14 mouse cellular contexts compared by ENCODE assay signal in the genomic region with DNA sequence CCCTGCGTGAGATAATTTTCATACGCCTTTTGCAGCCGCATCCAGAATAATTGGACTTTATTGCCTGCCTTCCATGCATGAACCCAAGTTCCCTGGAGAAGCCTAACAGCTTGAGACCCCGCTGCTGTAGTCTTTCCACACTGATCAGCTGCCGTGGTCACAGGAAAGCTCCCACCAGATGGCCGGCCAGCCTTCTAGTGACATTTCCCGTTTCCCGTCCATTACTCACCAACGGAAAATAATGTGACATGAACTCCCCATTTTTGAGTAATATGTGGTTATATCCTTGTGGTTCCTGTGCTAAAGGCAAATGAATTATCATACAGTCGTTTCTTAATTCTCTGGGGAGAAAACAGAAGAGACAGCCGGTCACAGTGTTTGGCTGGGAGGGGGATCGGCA. TPM values are rescaled to one million over a fixed set of nuclear protein-coding genes. Genes with fewer than 3 reads are reported as not detected.
DNase-seq lines count a peak whose midpoint lies in the region; ATAC-seq lines count a peak whose summit lies in the region.
"Had no signal": no experiment of that assay in that cellular context is flagged by ENCODE, and none has a peak within 500 bp of the region (broad histone marks: within the 10 kb centered on the region; RNA-seq: fewer than 3 reads in every experiment).

No protein-coding gene starts in this region.

- ATAC-seq in midbrain, embryonic 11.5 days (ENCODE audit: low FRiP score), result no peak
- no peak for ATAC-seq in midbrain, embryonic 13.5 days
- ATAC-seq in kidney, embryonic 16.5 days (ENCODE audit: low FRiP score, low TSS enrichment), result no peak

- no peaks in the 10 kb centered on the region for H3K27me3 ChIP-seq in midbrain, embryonic 11.5 days (ENCODE audit: control insufficient read depth, insufficient read depth, low read length)
- H3K27me3 ChIP-seq in midbrain, embryonic 13.5 days, result no peaks in the 10 kb centered on the region
- peaks cover 39% of the 10 kb centered on the region for H3K27me3 ChIP-seq in kidney, embryonic 16.5 days (ENCODE audit: insufficient read depth, low read length)
- H3K27me3 ChIP-seq: embryonic facial prominence, embryonic 15.5 days had no signal

- 91% methylated on average over 12 of the region's 12 CpGs for WGBS in midbrain, embryonic 11.5 days
- WGBS in midbrain, embryonic 13.5 days, result 73% methylated on average over 12 of the region's 12 CpGs
- WGBS in kidney, embryonic 16.5 days, result 39% methylated on average over 12 of the region's 12 CpGs

- H3K4me3 ChIP-seq in midbrain, embryonic 11.5 days (ENCODE audit: low read depth, low read length), result no peak overlapping the region
- H3K4me3 ChIP-seq in midbrain, embryonic 13.5 days (replicated peaks), result no peak overlapping the region
- no peak overlapping the region for H3K4me3 ChIP-seq in kidney, embryonic 16.5 days (ENCODE audit: low read length)
- H3K4me3 ChIP-seq: embryonic facial prominence, embryonic 15.5 days; layer of hippocampus, adult 2 months had no signal

- H3K9ac ChIP-seq in midbrain, embryonic 11.5 days (ENCODE audit: low read length), result no peak overlapping the region
- H3K9ac ChIP-seq in midbrain, embryonic 13.5 days (replicated peaks), result no peak overlapping the region
- no peak overlapping the region for H3K9ac ChIP-seq in kidney, embryonic 16.5 days (replicated peaks; ENCODE audit: low read length)
- H3K9ac ChIP-seq: embryonic facial prominence, embryonic 15.5 days had no signal

- DNase-seq in cerebellum, postnatal 10 days, result peak; percentile 69 to 77
- DNase-seq in cerebellum, adult 9-10 months, result no peak
- DNase-seq in midbrain, embryonic 11.5 days (ENCODE audit: low spot score, missing footprints), result peak; percentile 61
- peak; percentile 42 for DNase-seq in retina, embryonic 14.5 days (ENCODE audit: low spot score)
- no peak for DNase-seq in layer of hippocampus, postnatal 10 days (ENCODE audit: low spot score in 2 of 2)
- no peak for DNase-seq in yolk sac, embryonic 10.5 days (ENCODE audit: low spot score)
- DNase-seq: cerebellum, postnatal 36 days; heart, postnatal 14 days; lung, adult 2 months had no signal

- H3K27ac ChIP-seq in midbrain, embryonic 11.5 days (ENCODE audit: low read depth, low read length), result no peak overlapping the region
- H3K27ac ChIP-seq in midbrain, embryonic 13.5 days, result no peak overlapping the region
- H3K27ac ChIP-seq in kidney, embryonic 16.5 days (ENCODE audit: low read length), result no peak overlapping the region
- H3K27ac ChIP-seq: embryonic facial prominence, embryonic 15.5 days; layer of hippocampus, adult 2 months had no signal

- H3K4me1 ChIP-seq in midbrain, embryonic 11.5 days (ENCODE audit: control insufficient read depth, insufficient read depth, low read length), result no peaks in the 10 kb centered on the region
- H3K4me1 ChIP-seq in midbrain, embryonic 13.5 days (replicated peaks), result 0 out of 2 replicates have a peak, but pooled peaks cover 5% of the 10 kb centered on the region
- H3K4me1 ChIP-seq in kidney, embryonic 16.5 days (ENCODE audit: insufficient read depth, low read length), result peaks cover 7% of the 10 kb centered on the region
- H3K4me1 ChIP-seq: embryonic facial prominence, embryonic 15.5 days had no signal

- H3K36me3 ChIP-seq in midbrain, embryonic 11.5 days (ENCODE audit: control insufficient read depth, insufficient read depth, low read length), result no peaks in the 10 kb centered on the region
- no peaks in the 10 kb centered on the region for H3K36me3 ChIP-seq in midbrain, embryonic 13.5 days
- no peaks in the 10 kb centered on the region for H3K36me3 ChIP-seq in kidney, embryonic 16.5 days (ENCODE audit: insufficient read depth, low read length)
- H3K36me3 ChIP-seq: embryonic facial prominence, embryonic 15.5 days had no signal

- H3K4me2 ChIP-seq in midbrain, embryonic 11.5 days, result no peak overlapping the region
- H3K4me2 ChIP-seq in midbrain, embryonic 13.5 days (replicated peaks), result no peak overlapping the region
- H3K4me2 ChIP-seq in kidney, embryonic 16.5 days (replicated peaks; ENCODE audit: low read depth, low read length), result peak overlapping the region; percentile 14; the same call in 1 of the 2 replicates
- H3K4me2 ChIP-seq: embryonic facial prominence, embryonic 15.5 days had no signal

- no peaks in the 10 kb centered on the region for H3K9me3 ChIP-seq in midbrain, embryonic 11.5 days (ENCODE audit: control insufficient read depth, low read length)
- H3K9me3 ChIP-seq in midbrain, embryonic 13.5 days, result no peaks in the 10 kb centered on the region
- no peaks in the 10 kb centered on the region for H3K9me3 ChIP-seq in kidney, embryonic 16.5 days (ENCODE audit: low read length)
- H3K9me3 ChIP-seq: embryonic facial prominence, embryonic 15.5 days had no signal

RNA-seq across cellular contexts. Expression of a gene that starts 51.2 kb away (rescaled TPM):
- not detected in 2 replicates for polyA plus RNA-seq in midbrain, embryonic 11.5 days (2014; fragmentation: Nextera tagmentation; extraction: Ambion mirVana)
- polyA plus RNA-seq in midbrain, embryonic 13.5 days (2015; fragmentation: Nextera tagmentation; extraction: Ambion mirVana), result not detected in 2 replicates
- polyA plus RNA-seq in kidney, embryonic 16.5 days (2015; fragmentation: Nextera tagmentation; extraction: Ambion mirVana), result 0.12 and 0.14 TPM in 2 replicates
- under 1 TPM; 0.49 to 0.89 TPM for total RNA-seq in layer of hippocampus, postnatal 10 days (2021)
- total RNA-seq: heart, postnatal 14 days had no signal
- polyA plus RNA-seq: brain, embryonic 14.5 days had no signal

Comparison
In these comparisons a context has a peak if more than half of its experiments do, and no peak if none do; other contexts are left out.
1. DNase-seq: peak in cerebellum, postnatal 10 days (2 of 2), midbrain, embryonic 11.5 days (single experiment) and retina, embryonic 14.5 days (single experiment); none in cerebellum, adult 9-10 months (single experiment), layer of hippocampus, postnatal 10 days (0 of 2) and yolk sac, embryonic 10.5 days (single experiment).